Mouse (Mus musculus) R1 (cell line): ENCODE data around the gene Scamp1.
"Not testable (repeated sequence)": the region's sequence is repeated elsewhere in the genome, so short reads cannot be mapped to it uniquely, and the experiment has no call there.

Experiments used
- DNase-seq: peaks from one replicate; pipeline ENCODE4 v3.0.0-alpha.2; 2018; ENCODE audit warnings: low read depth, low spot score

Gene Scamp1

GRCm38 (mm10) chr13:94285281-94285871, at the start of gene Scamp1:
Scamp1 (minus strand) TSS chr13:94285857.
- DNase-seq = peak; percentile 84

- DNase-seq = no peak
Observed at GRCm38 (mm10) chr13:94330392-94330979, 44.8 kb upstream of the Scamp1 start.

- not testable (repeated sequence) for DNase-seq
Observed at GRCm38 (mm10) chr13:94329005-94329404, 43.3 kb upstream of the Scamp1 start.

- DNase-seq = peak; percentile 58
Observed at GRCm38 (mm10) chr13:94328063-94328462, 42.4 kb upstream of the Scamp1 start.

GRCm38 (mm10) chr13:94322475-94322874, 36.8 kb upstream of the Scamp1 start:
- DNase-seq = no peak

- DNase-seq = peak; percentile 38
Observed at GRCm38 (mm10) chr13:94321094-94321792, 35.6 kb upstream of the Scamp1 start.

GRCm38 (mm10) chr13:94316975-94317511, 31.4 kb upstream of the Scamp1 start:
- DNase-seq = peak; percentile 18

GRCm38 (mm10) chr13:94312812-94313211, 27.2 kb upstream of the Scamp1 start:
- peak; percentile 72 for DNase-seq

DNA sequence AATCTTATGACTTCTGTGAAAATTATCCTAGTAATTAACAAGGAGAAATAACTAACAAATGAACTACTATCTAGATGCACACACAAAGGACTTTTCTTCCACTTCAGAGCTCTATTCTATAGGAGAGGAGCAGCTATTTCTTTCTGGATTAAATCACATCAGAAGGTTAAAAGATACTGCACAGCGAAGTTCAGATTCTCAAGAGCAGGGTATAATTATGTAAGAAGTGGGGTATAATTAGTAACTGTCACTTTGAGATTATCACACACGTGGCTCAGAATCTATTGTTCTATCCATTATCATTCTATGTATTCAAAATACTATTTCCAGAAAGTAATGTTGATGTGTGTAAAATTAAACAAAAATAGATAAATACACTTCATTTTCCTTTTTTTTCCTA, 22.6 kb upstream of the Scamp1 start:
- DNase-seq = no peak

GRCm38 (mm10) chr13:94307531-94307930, 21.9 kb upstream of the Scamp1 start:
- no peak for DNase-seq

- DNase-seq = no peak
Observed at GRCm38 (mm10) chr13:94306968-94307289, 21.3 kb upstream of the Scamp1 start.

DNA sequence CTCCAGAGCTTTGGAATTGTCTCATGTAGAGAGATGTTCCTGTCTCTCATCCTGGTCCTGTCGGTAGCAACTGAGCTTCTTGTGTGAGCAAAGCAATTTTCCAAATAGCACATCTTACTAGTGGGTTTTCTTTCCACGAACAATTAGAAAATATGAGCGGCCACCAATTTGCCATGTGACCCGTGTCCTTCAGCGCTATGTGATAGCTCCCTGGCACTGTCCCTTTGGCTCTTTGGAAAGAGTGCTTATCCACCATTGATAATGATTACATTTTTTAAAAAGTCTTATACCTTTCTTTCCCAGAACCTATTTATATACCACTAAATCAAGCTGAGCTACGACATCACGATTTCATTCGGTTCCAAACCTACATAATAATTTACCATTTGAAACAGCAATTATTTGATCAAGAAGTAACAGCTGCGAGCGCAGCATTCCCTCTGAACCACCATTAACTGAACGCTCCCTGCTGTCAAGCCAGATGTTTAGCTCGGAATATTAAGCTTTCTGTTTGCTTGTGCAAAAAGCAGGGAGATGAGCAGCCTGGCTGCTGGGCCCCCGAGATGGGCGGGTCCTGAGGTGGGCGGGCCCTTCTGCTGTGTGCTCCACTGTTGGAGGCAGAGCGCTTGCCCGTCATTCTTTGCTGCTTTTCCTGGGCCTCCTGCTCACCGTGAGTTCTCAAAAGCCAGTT, 20.8 kb upstream of the Scamp1 start:
- DNase-seq = peak; percentile 44

GRCm38 (mm10) chr13:94300946-94301538, 15.4 kb upstream of the Scamp1 start:
- DNase-seq = no peak

GRCm38 (mm10) chr13:94300232-94300631, 14.6 kb upstream of the Scamp1 start:
- DNase-seq = no peak

- no peak for DNase-seq
Observed at GRCm38 (mm10) chr13:94298401-94298800, 12.7 kb upstream of the Scamp1 start.

GRCm38 (mm10) chr13:94296371-94296770, 10.7 kb upstream of the Scamp1 start:
- no peak for DNase-seq

DNA sequence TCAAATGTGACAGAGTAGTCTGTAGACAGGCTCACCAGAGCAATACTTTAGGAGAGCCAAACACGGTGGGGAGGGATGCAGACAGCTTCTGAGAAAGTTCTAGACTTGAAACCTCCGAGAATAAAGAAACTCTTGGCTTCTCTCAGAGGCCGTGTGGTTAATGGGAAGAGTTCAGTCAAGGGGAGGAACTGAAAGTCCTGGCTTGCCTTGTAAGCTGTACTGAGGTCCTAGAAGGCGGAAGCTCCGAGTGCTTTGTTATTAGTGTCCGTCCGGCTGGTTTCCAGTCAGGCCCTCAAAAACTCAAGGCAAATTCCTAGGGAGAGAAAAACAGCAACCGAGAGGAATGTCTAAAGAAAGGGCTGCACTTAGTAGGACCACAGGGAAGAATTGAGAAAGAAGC, 10.3 kb upstream of the Scamp1 start:
- DNase-seq = no peak

- no peak for DNase-seq
Observed at GRCm38 (mm10) chr13:94294886-94295285, 9.2 kb upstream of the Scamp1 start.

DNA sequence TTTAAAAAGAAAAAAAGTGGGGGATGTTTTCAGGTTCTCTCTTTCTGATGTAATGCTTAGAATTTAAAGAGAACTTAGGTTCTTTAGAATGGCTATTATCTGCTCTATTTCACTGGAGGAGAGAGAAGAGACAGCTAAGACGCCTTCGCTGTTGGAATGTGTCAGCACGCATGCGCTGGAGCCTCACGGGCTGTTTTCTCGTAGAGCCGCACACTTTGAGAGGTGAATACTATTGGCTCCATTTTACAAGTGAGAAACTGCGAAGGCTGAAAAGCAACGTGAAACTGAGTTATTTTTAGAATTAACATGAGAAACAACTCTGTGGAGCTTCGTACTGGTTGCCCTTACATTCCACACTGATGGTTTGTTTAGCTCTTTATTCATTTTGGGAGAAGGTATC, 8.3 kb upstream of the Scamp1 start:
- DNase-seq = peak; percentile 58

GRCm38 (mm10) chr13:94286195-94286594, 538 bp upstream of the Scamp1 start:
- no peak for DNase-seq

- DNase-seq = peak; percentile 49
Observed at GRCm38 (mm10) chr13:94284543-94285269, 951 bp downstream of the Scamp1 start.
